Mouse (Mus musculus) skeletal muscle tissue, adult 2 months (tissue): ENCODE measurements at regions not wholly inside any gene's neighbourhood (a gene's known extent, or its start where the extent isn't known, plus 50 kb on each side); places are given as distances from the start of the nearest gene placed in this dataset.
A peak's percentile ranks its signal among the peaks of the same experiment; 100 is the strongest.

Experiments
- DNase-seq: peaks from one replicate; pipeline ENCODE4 v3.0.0-alpha.2; 2012; ENCODE audit warnings: low read depth, low spot score

- no peak for DNase-seq
These were observed 56.2 kb downstream of the Rpl36a-ps1 start for GRCm38 (mm10) chr14:98937933-98938332.

GRCm38 (mm10) chr14:98937373-98937772 is 56.7 kb downstream of the Rpl36a-ps1 start:
- no peak for DNase-seq

- no peak for DNase-seq
These were observed 60.7 kb downstream of the Rpl36a-ps1 start for GRCm38 (mm10) chr14:98933371-98933916.

- DNase-seq, result peak; percentile 3
These were observed 64.8 kb downstream of the Rpl36a-ps1 start for GRCm38 (mm10) chr14:98929276-98929675.

GRCm38 (mm10) chr14:98908234-98908633 is 85.9 kb downstream of the Rpl36a-ps1 start:
- DNase-seq, result no peak

- DNase-seq, result no peak
These were observed 95.2 kb downstream of the Rpl36a-ps1 start for GRCm38 (mm10) chr14:98898876-98899275.

- no peak for DNase-seq
These were observed 96.7 kb downstream of the Rpl36a-ps1 start for GRCm38 (mm10) chr14:98897390-98897789.

GRCm38 (mm10) chr14:98895933-98896332 is 98.2 kb downstream of the Rpl36a-ps1 start:
- DNase-seq, result no peak

- DNase-seq, result no peak
These were observed 101.4 kb downstream of the Rpl36a-ps1 start for GRCm38 (mm10) chr14:98892670-98893069.

- DNase-seq, result no peak
These were observed 102.7 kb downstream of the Rpl36a-ps1 start for GRCm38 (mm10) chr14:98891252-98891947.

GRCm38 (mm10) chr14:98887588-98887987 is 106.5 kb downstream of the Rpl36a-ps1 start:
- no peak for DNase-seq

GRCm38 (mm10) chr14:98886982-98887381 is 107.1 kb downstream of the Rpl36a-ps1 start:
- no peak for DNase-seq

- no peak for DNase-seq
These were observed 111.5 kb downstream of the Rpl36a-ps1 start for GRCm38 (mm10) chr14:98882586-98882985.

GRCm38 (mm10) chr14:98877956-98878355 is 116.2 kb downstream of the Rpl36a-ps1 start:
- no peak for DNase-seq

GRCm38 (mm10) chr14:98873446-98873845 is 120.7 kb downstream of the Rpl36a-ps1 start:
- no peak for DNase-seq

- no peak for DNase-seq
These were observed 124.2 kb downstream of the Rpl36a-ps1 start for GRCm38 (mm10) chr14:98869888-98870287.

- DNase-seq, result no peak
These were observed 127.2 kb downstream of the Rpl36a-ps1 start for GRCm38 (mm10) chr14:98866880-98867279.

GRCm38 (mm10) chr14:98864001-98864400 is 130.1 kb downstream of the Rpl36a-ps1 start:
- DNase-seq, result no peak

- DNase-seq, result no peak
These were observed 130.5 kb downstream of the Rpl36a-ps1 start for GRCm38 (mm10) chr14:98863598-98863997.

- DNase-seq, result no peak
These were observed 131.9 kb downstream of the Rpl36a-ps1 start for GRCm38 (mm10) chr14:98862095-98862735.

GRCm38 (mm10) chr14:98858801-98859200 is 135.3 kb downstream of the Rpl36a-ps1 start:
- no peak for DNase-seq

GRCm38 (mm10) chr14:98848500-98848899 is 145.6 kb downstream of the Rpl36a-ps1 start:
- DNase-seq, result no peak

- no peak for DNase-seq
These were observed 149.9 kb downstream of the Rpl36a-ps1 start for GRCm38 (mm10) chr14:98844221-98844620.
